Mouse (Mus musculus) 3134 (cell line): ENCODE data around the gene Gm16485.

Source experiments
- DNase-seq: peaks from one replicate; pipeline ENCODE4 v3.0.0-alpha.2; 2011; ENCODE audit warnings: low spot score; ENCODE audit not compliant: insufficient read length; ENCODE audit errors: extremely low read depth

Gene Gm16485

GRCm38 (mm10) chr9:8971491-8971890 lies at the start of gene Gm16485:
TSS of gene Gm16485 (plus strand) at chr9:8971791.
- no peak for DNase-seq

DNA sequence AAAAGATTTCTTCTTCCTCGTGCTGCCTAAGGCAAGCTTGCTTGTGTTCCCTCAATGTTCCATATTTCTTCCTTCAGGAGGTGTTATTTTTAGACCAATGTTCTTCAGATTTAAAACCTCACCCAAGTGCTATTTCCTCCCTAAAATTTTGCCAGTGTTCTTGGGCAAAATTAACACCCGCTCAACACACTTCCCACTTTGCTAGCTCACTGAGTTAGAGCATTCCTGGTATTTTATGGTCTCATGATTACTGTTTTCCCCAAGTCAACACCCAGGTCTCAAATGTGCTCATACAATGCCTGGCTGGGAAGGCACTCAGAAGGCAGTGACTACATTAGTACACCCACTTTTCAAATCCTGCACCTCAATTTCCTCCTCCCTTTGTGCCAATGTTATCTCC lies 44.0 kb upstream of the Gm16485 start:
- DNase-seq: no peak

GRCm38 (mm10) chr9:8937753-8938152 lies 33.8 kb upstream of the Gm16485 start:
- no peak for DNase-seq

DNA sequence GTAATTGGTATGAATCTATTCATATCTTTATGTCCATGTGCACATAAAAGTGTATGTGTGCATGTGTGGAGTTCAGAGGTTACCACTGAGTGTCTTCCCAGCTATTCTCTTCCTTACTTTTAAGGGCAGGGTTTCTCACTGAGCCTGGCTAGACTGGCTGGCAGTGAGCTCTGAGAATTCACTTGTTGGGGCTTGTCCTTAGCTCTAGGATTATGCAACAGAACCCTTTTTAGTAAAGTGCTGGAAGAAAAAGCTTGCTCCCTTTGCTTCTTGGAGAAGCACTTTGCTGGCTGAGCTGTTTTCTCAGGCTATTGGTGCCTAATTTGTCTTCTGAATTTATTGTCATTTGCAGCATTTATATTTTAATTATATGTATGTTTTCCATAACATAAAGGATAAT lies 18.3 kb upstream of the Gm16485 start:
- DNase-seq: no peak

GRCm38 (mm10) chr9:8964512-8965133 lies 7.0 kb upstream of the Gm16485 start:
- DNase-seq: peak; percentile 1

GRCm38 (mm10) chr9:8970240-8970639 lies 1.4 kb upstream of the Gm16485 start:
- no peak for DNase-seq

DNA sequence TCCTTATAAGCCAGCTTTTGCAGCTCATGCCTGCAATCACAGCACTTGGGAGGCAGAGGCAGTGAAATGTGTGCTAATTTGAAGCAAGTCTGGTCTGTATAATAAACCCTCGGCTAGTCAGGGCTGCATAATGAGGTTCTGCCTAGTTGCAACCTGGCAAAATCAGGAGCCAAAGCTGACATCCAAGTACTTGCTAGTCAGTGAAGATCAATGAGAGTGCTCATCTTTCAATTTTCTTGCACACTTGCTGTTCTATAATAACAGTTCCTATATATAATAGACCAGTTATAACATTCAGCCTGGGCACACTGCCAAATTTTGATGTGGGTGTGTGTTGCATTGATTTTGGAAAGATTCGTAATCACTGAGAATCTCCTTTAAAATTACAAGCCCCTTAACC lies 6.2 kb downstream of the Gm16485 start:
- no peak for DNase-seq

DNA sequence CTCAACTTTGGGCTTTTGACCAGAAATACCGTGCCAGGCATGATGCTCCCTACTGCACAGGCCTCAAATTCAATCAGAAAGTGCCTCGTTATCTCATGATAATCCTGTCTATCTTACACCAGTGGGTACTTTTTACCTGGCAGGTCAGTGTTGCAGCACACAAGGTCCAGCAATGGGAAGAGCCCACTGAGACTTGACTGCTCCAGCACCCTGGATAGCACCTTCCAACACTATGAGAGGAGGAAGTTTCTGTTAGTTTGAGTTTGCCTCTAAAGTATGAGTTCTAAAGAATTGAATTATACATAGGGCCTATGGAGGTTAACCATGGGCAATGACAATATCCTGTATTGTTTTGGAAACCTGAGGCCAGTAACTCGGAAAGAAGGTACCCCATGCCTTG lies 10.7 kb downstream of the Gm16485 start:
- no peak for DNase-seq

GRCm38 (mm10) chr9:8996494-8996893 lies 24.9 kb downstream of the Gm16485 start:
- no peak for DNase-seq

- DNase-seq: no peak
These were observed 29.6 kb downstream of the Gm16485 start for GRCm38 (mm10) chr9:9001170-9001569.

GRCm38 (mm10) chr9:9015108-9015507 lies 43.5 kb downstream of the Gm16485 start:
- DNase-seq: no peak
